Mouse (Mus musculus) heart, adult 2 months (tissue): ENCODE measurements around the gene Fam107b.

Experiments used
- CTCF ChIP-seq: fragments of 200-600 bp; IDR thresholded peaks from 2 replicates; pipeline ENCODE4 v1.8.1; 2022; ENCODE audit warnings: antibody characterized with exemption, mild to moderate bottlenecking, moderate library complexity
- POLR2A ChIP-seq: fragments of 200-500 bp; IDR thresholded peaks from 2 replicates; pipeline ENCODE4 v1.6.1; 2011; ENCODE audit warnings: mild to moderate bottlenecking, low read depth, low read length, control low read depth; ENCODE audit not compliant: insufficient read depth

GRCm38 (mm10) chr2:3575140-3575539, 4.9 kb downstream of the Fam107b start:
- TF ChIP-seq CTCF = no peak
- TF ChIP-seq POLR2A = no peak
